Mouse (Mus musculus): ENCODE data around the gene Cd33. TPM values are rescaled to one million over a fixed set of nuclear protein-coding genes. Genes with fewer than 3 reads are reported as not detected.
A peak's percentile ranks its signal among the peaks of the same experiment; 100 is the strongest.

Cd33 gene
- total RNA-seq, 2 experiments from 2014 or later, result 3.3 to 4.0 TPM

- DNase-seq, result no peak
Observed at GRCm38 (mm10) chr7:43515076-43515475, 29.2 kb downstream of the Cd33 start.

DNA sequence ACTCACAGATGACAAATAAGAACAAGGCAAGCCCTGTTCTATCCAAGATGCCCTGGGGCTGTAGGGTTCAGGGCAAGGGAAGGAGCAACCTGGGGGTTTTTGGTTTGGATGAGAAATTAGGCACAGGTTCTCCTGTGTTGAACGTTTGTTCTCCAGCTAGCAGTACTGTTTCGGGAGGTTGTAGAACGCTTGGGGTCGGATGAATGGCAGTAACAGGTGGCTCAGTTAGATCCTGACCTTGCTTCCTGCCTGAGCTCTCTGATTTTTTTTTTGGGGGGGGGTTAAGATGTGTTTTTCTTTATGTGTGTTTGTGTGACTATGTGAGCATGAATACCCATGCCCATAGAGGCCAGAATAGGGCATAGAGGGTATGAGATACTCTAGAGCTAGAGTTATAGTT lies 31.7 kb downstream of the Cd33 start:
- no peak for DNase-seq

- no peak for DNase-seq
Observed at GRCm38 (mm10) chr7:43511707-43512478, 32.3 kb downstream of the Cd33 start.

- DNase-seq, result peak; percentile 56
Observed at GRCm38 (mm10) chr7:43495343-43496021, 48.7 kb downstream of the Cd33 start.

GRCm38 (mm10) chr7:43490861-43491260 lies 53.4 kb downstream of the Cd33 start:
- no peak for DNase-seq

DNA sequence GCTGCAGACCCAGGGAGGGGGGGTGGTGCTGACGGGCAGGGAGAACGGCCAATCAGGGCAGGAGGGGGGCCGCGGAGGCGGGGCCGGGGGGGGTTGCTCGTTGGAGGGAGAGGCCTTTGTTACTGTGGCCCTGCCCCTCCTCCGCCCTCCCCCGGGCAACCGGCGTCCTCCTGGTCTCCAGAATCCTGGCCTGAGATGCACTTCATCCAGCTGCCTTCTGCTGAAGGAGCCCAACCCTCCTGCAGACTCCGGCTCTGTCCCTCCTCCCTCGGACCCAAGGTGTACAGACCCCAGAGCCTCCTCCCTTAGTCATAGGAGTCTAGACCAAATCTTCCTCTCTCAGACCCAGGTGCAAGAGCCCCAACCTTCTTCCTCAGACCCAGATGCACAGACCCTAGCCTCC lies 54.0 kb downstream of the Cd33 start:
- DNase-seq, result peak; percentile 63

DNA sequence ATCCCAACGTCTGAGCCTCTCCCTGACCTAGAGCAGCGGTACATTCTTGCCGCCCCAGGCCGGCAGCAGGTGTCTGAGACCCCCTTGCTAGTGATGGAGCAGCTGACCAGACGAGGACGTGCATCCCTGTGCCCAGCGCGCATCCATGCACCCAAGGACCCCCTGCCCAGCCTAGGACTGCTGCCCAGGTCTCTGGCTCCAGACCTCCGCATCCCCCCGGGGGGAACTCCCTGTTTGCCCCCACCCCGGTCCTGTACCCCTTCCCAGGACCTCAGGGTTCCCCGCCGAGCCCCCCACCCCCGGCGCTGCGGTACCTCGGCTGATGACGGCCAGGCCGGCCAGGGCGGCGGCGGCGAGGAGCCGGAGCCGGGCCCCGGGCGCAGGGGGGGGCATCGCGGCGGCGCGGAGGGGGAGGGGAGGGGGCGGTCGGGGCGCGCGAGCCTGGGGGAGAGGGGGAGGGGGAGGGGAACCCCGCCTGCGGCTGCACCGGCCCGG lies 54.5 kb downstream of the Cd33 start, which contains the start of gene Iglon5:
TSS of gene Iglon5 (minus strand) at position 445 of the 495 bp plus-strand sequence.
- no peak for DNase-seq

DNA sequence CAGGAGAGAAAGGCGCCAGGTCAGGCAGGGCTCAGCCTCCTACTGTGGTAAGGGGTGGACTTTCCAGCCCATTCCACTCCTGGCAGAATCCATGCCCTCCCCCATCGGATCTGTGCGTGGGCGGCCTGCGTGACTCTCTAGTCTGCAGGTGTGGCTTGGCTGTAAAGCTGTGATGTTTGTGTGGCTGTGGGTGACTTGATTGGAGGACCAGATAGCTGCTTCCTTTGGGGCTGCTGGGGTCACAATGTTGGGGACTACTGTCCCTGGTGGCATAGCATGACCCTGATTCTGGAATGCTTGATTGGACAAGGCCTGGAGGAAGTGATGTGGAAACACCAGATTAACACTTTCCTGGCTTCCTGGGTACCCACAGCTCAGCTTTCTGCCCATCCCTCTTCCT lies 55.6 kb downstream of the Cd33 start:
- DNase-seq, result no peak

DNA sequence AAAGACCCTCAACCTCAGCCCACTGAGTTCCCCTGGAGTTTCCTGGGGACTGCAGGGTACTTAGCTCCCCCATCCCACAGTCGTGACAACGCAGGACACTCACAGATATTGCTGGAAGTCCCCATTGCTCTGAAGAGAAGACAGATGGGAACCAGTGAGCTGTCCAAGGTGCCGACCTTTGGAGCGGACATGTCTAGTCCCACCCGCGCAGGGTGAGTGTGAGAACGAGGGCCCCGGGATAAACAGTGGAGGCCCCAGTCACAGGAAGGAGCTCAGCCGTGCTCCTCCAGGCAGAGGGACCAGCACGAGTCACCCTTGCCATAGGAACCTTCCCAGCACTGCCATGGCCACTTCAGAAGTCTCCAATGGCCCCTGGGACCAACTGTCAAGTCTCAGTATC lies 61.0 kb downstream of the Cd33 start:
- peak; percentile 54 for DNase-seq

- peak; percentile 60 for DNase-seq
Observed at GRCm38 (mm10) chr7:43482090-43482716, 62.0 kb downstream of the Cd33 start.

- DNase-seq, result no peak
Observed at GRCm38 (mm10) chr7:43481191-43481590, 63.0 kb downstream of the Cd33 start.

DNA sequence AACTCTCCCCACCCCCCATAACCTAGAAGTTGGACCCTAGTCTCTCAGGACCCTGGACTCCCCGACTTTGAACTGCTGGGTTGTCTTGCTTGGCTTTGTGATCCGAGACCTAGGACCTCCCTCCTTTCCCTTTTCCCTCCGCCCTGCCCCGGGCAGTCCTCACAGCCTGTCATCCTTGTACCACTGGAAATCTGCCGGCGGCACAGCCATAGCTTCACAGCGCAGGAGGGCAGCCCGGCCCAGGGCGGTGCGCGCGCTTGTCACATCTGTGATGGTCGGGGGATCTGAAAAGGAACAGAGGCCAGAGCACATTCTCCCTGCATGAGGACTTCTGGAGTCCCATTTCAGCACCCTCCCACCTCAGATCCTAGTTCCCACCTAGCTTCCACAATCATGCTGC lies 67.9 kb downstream of the Cd33 start:
- DNase-seq, result no peak

- no peak for DNase-seq
Observed at GRCm38 (mm10) chr7:43475706-43476105, 68.5 kb downstream of the Cd33 start.

Other genes with a start within 250 kb of the Cd33 start
- 10 to 100 TPM; 14.3 to 19.4 TPM for gene Zfp715, start 231.1 kb downstream of the Cd33 start, total RNA-seq (2021)
- under 1 TPM in 1 of 2 experiments, not detected in 1; 0.24 TPM for gene Siglecf, start 193.1 kb downstream of the Cd33 start, total RNA-seq (2021)
- 1 to 10 TPM; 1.4 to 1.9 TPM for gene Siglecg, start 136.2 kb downstream of the Cd33 start, total RNA-seq (2021)
- not detected for gene Lim2, start 116.8 kb downstream of the Cd33 start, total RNA-seq (2021)
- 1 to 10 TPM; 1.3 to 2.1 TPM for gene Nkg7, start 107.4 kb downstream of the Cd33 start, total RNA-seq (2021)
- not detected for gene Cldnd2, start 103.6 kb downstream of the Cd33 start, total RNA-seq (2021)
- gene Etfb, start 100.3 kb downstream of the Cd33 start, total RNA-seq (2021), result 1,000 to 10,000 TPM; 1,536 to 1,703 TPM
- 1 to 10 TPM in 1 of 2 experiments, under 1 TPM in 1; 0.69 to 1.1 TPM for gene Gm45233, start 100.3 kb downstream of the Cd33 start, total RNA-seq (2021)
- gene Vsig10l, start 81.3 kb downstream of the Cd33 start, total RNA-seq (2021), result 1 to 10 TPM; 4.7 to 5.4 TPM
- 1 to 10 TPM; 1.3 to 2.4 TPM for gene Iglon5, start 54.4 kb downstream of the Cd33 start, total RNA-seq (2021)
- gene 4931406B18Rik, start 38.5 kb downstream of the Cd33 start, total RNA-seq (2021), result not detected
- 1 to 10 TPM; 1.9 to 2.5 TPM for gene Zfp658, start 17.8 kb upstream of the Cd33 start, total RNA-seq (2021)
- gene Zfp719, start 35.2 kb upstream of the Cd33 start, total RNA-seq (2021), result 10 to 100 TPM; 10.8 to 12.5 TPM
- under 1 TPM in 1 of 2 experiments, not detected in 1; 0.27 TPM for gene Zfp819, start 62.7 kb upstream of the Cd33 start, total RNA-seq (2021)
- not detected for gene Ceacam18, start 90.3 kb upstream of the Cd33 start, total RNA-seq (2021)
- gene Siglece, start 115.7 kb upstream of the Cd33 start, total RNA-seq (2021), result 1 to 10 TPM; 1.1 to 1.6 TPM
- 1 to 10 TPM; 9.7 to 9.8 TPM for gene Ctu1, start 127.6 kb upstream of the Cd33 start, total RNA-seq (2021)
- gene Klk14, start 146.0 kb upstream of the Cd33 start, total RNA-seq (2021), result under 1 TPM in 1 of 2 experiments, not detected in 1; 0.24 TPM
- gene Klk13, start 168.1 kb upstream of the Cd33 start, total RNA-seq (2021), result not detected
- not detected for gene Klk12, start 224.5 kb upstream of the Cd33 start, total RNA-seq (2021)
- under 1 TPM in 1 of 2 experiments, not detected in 1; 0.27 TPM for gene Klk11, start 230.2 kb upstream of the Cd33 start, total RNA-seq (2021)
- under 1 TPM; 0.45 to 0.79 TPM for gene Klk10, start 236.6 kb upstream of the Cd33 start, total RNA-seq (2021)
- not detected for gene Klk9, start 247.5 kb upstream of the Cd33 start, total RNA-seq (2021)